Mouse (Mus musculus) embryonic facial prominence, embryonic 12.5 days (tissue): ENCODE data around the gene Galntl6. TPM values are rescaled to one million over a fixed set of nuclear protein-coding genes. Genes with fewer than 3 reads are reported as not detected.

Experiments used
- ATAC-seq: fragments of 200-750 bp; cut with Nextera tagmentation; 2 replicates; pipeline ENCODE4 v1.8.0; 2017; ENCODE audit not compliant: insufficient number of reproducible peaks, insufficient read depth, low FRiP score, low TSS enrichment
- H3K27ac ChIP-seq: fragments of 300-500 bp; sonication (generic); 2 replicates; pipeline ENCODE4 v1.5.1; 2016; ENCODE audit warnings: mild to moderate bottlenecking
- H3K27me3 ChIP-seq: fragments of 300-500 bp; sonication (generic); 2 replicates; pipeline ENCODE4 v1.6.1; 2016; ENCODE audit warnings: mild to moderate bottlenecking, moderate library complexity
- H3K36me3 ChIP-seq: fragments of 300-500 bp; sonication (generic); 2 replicates; pipeline ENCODE4 v1.6.1; 2016; ENCODE audit warnings: mild to moderate bottlenecking
- H3K4me1 ChIP-seq: fragments of 300-500 bp; sonication (generic); 2 replicates; pipeline ENCODE4 v1.6.1; 2016
- H3K4me2 ChIP-seq: fragments of 300-500 bp; sonication (generic); replicated peaks from 2 replicates; pipeline ENCODE4 v1.6.1; 2016; ENCODE audit warnings: mild to moderate bottlenecking, moderate library complexity
- H3K4me3 ChIP-seq: fragments of 300-500 bp; sonication (generic); 2 replicates; pipeline ENCODE4 v1.5.1; 2016; ENCODE audit warnings: mild to moderate bottlenecking
- H3K9ac ChIP-seq: fragments of 300-500 bp; sonication (generic); 2 replicates; pipeline ENCODE4 v1.6.1; 2016; ENCODE audit warnings: mild to moderate bottlenecking, moderate library complexity
- H3K9me3 ChIP-seq: fragments of 300-500 bp; sonication (generic); 2 replicates; pipeline ENCODE4 v1.6.1; 2016; ENCODE audit warnings: mild to moderate bottlenecking, moderate library complexity
- WGBS: fragments of 180-500 bp; shearing (Covaris S2); methylation state at CpG from one replicate; pipeline ENCODE4 v1.1.7; 2016; 5-methylcytosine and 5-hydroxymethylcytosine counted together
- polyA plus RNA-seq: library from polyadenylated mRNA; unstranded; fragments of >200 nt; fragmentation: Nextera tagmentation; extraction: Ambion mirVana; gene quantifications from 2 replicates; pipeline ENCODE4 v1.2.1, GENCODE M21; 2016

Galntl6 gene
- polyA plus RNA-seq, 1 experiment from 2014 or later: 2.0 TPM

DNA sequence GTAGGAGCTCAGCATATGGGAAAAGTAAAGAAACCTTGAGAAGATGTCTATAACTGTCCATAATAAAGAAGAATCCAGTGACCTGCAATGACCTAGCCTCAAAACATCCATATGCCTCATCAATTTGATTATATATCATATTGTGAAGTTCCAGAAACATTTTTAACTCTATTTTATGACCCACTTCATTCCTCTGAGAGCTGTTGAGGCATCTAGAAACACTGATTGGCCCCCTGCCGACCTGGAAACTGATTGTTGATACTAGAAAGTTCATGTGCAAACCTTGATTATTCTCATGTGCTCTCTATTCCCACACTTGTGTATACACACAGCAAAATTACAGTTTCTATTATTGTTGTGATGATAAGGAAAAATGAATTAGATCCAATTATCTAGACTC, 494.9 kb downstream of the Galntl6 start:
- no peak overlapping the region for H3K4me3 ChIP-seq
- H3K4me1 ChIP-seq: no peaks in the 10 kb centered on the region
- H3K4me2 ChIP-seq: no peak overlapping the region
- no peak overlapping the region for H3K27ac ChIP-seq
- H3K9ac ChIP-seq: no peak overlapping the region
- no peaks in the 10 kb centered on the region for H3K27me3 ChIP-seq
- ATAC-seq: no peak
- no peaks in the 10 kb centered on the region for H3K36me3 ChIP-seq
- H3K9me3 ChIP-seq: no peaks in the 10 kb centered on the region
- 71% methylated on average over 1 of the region's 1 CpGs for WGBS

GRCm38 (mm10) chr8:58396500-58396899, 515.9 kb downstream of the Galntl6 start:
- Histone ChIP-seq H3K9ac (no peak overlapping the region), H3K4me2 (no peak overlapping the region), H3K4me3 (no peak overlapping the region), H3K4me1 (no peaks in the 10 kb centered on the region), H3K27me3 (no peaks in the 10 kb centered on the region), H3K36me3 (no peaks in the 10 kb centered on the region), H3K9me3 (no peaks in the 10 kb centered on the region), H3K27ac (no peak overlapping the region)
- WGBS: 51% methylated on average over 3 of the region's 3 CpGs
- ATAC-seq: no peak

- Histone ChIP-seq H3K4me3 (no peak overlapping the region), H3K4me1 (no peaks in the 10 kb centered on the region), H3K9me3 (no peaks in the 10 kb centered on the region), H3K36me3 (no peaks in the 10 kb centered on the region), H3K27ac (no peak overlapping the region), H3K4me2 (no peak overlapping the region), H3K27me3 (no peaks in the 10 kb centered on the region), H3K9ac (no peak overlapping the region)
- ATAC-seq: no peak
- 61% methylated on average over 1 of the region's 1 CpGs for WGBS
Measured at GRCm38 (mm10) chr8:58395879-58396278, 516.6 kb downstream of the Galntl6 start.

DNA sequence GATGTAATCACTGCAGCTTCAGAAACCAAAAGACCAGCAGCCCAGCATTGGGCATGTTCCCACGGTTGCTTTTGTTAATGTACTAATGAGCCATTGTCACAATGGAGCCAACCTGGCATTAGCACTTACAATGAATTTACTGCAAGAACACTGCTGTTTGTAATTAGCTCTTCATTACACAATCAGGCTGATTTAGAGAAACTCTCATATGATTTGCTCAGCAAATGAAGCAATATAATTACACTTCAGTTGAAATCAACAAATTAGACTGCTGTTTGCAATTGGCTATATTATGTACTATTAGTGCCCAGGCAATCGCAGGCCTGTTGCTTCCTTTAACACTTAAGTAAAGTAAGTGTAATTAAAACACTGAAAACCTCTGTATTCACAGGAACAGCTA, 540.1 kb downstream of the Galntl6 start:
- H3K36me3 ChIP-seq: no peaks in the 10 kb centered on the region
- no peak overlapping the region for H3K27ac ChIP-seq
- ATAC-seq: no peak
- no peak overlapping the region for H3K4me2 ChIP-seq
- H3K27me3 ChIP-seq: no peaks in the 10 kb centered on the region
- H3K9ac ChIP-seq: no peak overlapping the region
- no peak overlapping the region for H3K4me3 ChIP-seq
- H3K4me1 ChIP-seq: no peaks in the 10 kb centered on the region
- WGBS: 56% methylated on average over 2 of the region's 2 CpGs
- no peaks in the 10 kb centered on the region for H3K9me3 ChIP-seq

- no peak overlapping the region for H3K9ac ChIP-seq
- 94% methylated on average over 10 of the region's 10 CpGs for WGBS
- H3K27me3 ChIP-seq: no peaks in the 10 kb centered on the region
- no peaks in the 10 kb centered on the region for H3K4me1 ChIP-seq
- H3K27ac ChIP-seq: no peak overlapping the region
- no peaks in the 10 kb centered on the region for H3K36me3 ChIP-seq
- H3K4me2 ChIP-seq: no peak overlapping the region
- H3K4me3 ChIP-seq: no peak overlapping the region
- ATAC-seq: no peak
- H3K9me3 ChIP-seq: no peaks in the 10 kb centered on the region
Measured at GRCm38 (mm10) chr8:58371979-58372378, 540.5 kb downstream of the Galntl6 start.

DNA sequence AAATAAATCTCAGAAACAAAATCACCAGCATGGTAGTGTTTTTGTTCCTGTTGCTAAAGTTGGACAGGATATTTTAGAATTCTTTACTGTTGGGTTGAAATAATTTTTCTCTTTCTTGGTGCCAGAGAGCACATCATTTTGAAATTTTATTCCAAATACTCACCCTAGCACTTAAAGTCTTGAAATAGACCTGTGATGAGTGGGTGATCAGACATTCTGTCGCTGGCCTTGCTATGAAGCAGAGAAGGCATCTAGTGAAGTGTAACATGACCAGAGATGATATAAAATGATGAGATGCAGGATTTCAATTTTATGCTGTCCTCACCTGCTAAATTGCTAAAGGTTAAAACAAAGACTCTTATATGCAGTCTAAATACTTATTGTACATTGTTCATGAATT, 581.3 kb downstream of the Galntl6 start:
- WGBS: 84% methylated on average over 1 of the region's 1 CpGs
- Histone ChIP-seq H3K36me3 (no peaks in the 10 kb centered on the region), H3K27me3 (no peaks in the 10 kb centered on the region), H3K9me3 (no peaks in the 10 kb centered on the region), H3K9ac (no peak overlapping the region), H3K4me1 (no peaks in the 10 kb centered on the region), H3K27ac (no peak overlapping the region), H3K4me3 (no peak overlapping the region), H3K4me2 (no peak overlapping the region)
- ATAC-seq: no peak

GRCm38 (mm10) chr8:58313482-58313881, 599.0 kb downstream of the Galntl6 start:
- H3K27ac ChIP-seq: no peak overlapping the region
- no peaks in the 10 kb centered on the region for H3K36me3 ChIP-seq
- no peak overlapping the region for H3K4me3 ChIP-seq
- H3K27me3 ChIP-seq: no peaks in the 10 kb centered on the region
- H3K4me2 ChIP-seq: no peak overlapping the region
- H3K9ac ChIP-seq: no peak overlapping the region
- no peak for ATAC-seq
- H3K4me1 ChIP-seq: no peaks in the 10 kb centered on the region
- H3K9me3 ChIP-seq: no peaks in the 10 kb centered on the region
- 85% methylated on average over 2 of the region's 2 CpGs for WGBS

DNA sequence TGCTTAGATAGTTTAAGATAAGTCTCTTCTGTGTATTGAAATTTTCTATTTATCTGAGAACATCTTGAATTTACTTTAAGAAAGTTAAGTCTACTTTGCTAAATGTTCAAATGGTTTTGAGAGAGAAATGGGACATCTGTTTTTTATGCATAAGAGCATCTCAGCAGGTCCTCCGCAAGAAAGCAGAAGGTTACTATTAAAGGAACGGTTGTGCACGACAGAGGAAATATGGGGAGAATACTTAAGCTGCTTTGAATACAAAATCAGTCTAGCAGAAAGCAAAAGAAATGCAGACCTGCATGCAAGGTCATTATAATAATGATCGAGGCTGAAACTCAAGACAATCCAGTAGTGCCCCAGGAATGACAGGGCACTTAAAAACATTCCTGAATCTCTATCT, 621.0 kb downstream of the Galntl6 start:
- H3K27me3 ChIP-seq: no peaks in the 10 kb centered on the region
- H3K9ac ChIP-seq: no peak overlapping the region
- no peak for ATAC-seq
- H3K36me3 ChIP-seq: no peaks in the 10 kb centered on the region
- H3K9me3 ChIP-seq: no peaks in the 10 kb centered on the region
- H3K27ac ChIP-seq: no peak overlapping the region
- H3K4me1 ChIP-seq: no peaks in the 10 kb centered on the region
- H3K4me3 ChIP-seq: no peak overlapping the region
- H3K4me2 ChIP-seq: no peak overlapping the region
- 46% methylated on average over 4 of the region's 4 CpGs for WGBS

- Histone ChIP-seq H3K27ac (no peak overlapping the region), H3K9ac (no peak overlapping the region), H3K9me3 (no peaks in the 10 kb centered on the region), H3K4me1 (no peaks in the 10 kb centered on the region), H3K4me2 (no peak overlapping the region), H3K27me3 (no peaks in the 10 kb centered on the region), H3K36me3 (no peaks in the 10 kb centered on the region), H3K4me3 (no peak overlapping the region)
- no peak for ATAC-seq
Measured at GRCm38 (mm10) chr8:58290080-58290479, 622.4 kb downstream of the Galntl6 start.

- no peak overlapping the region for H3K4me2 ChIP-seq
- H3K27ac ChIP-seq: no peak overlapping the region
- WGBS: 77% methylated on average over 2 of the region's 2 CpGs
- H3K36me3 ChIP-seq: no peaks in the 10 kb centered on the region
- H3K9ac ChIP-seq: no peak overlapping the region
- ATAC-seq: no peak
- no peak overlapping the region for H3K4me3 ChIP-seq
- H3K9me3 ChIP-seq: no peaks in the 10 kb centered on the region
- H3K4me1 ChIP-seq: no peaks in the 10 kb centered on the region
- H3K27me3 ChIP-seq: no peaks in the 10 kb centered on the region
Measured at GRCm38 (mm10) chr8:58265485-58265884, 647.0 kb downstream of the Galntl6 start.

- Histone ChIP-seq H3K27me3 (no peaks in the 10 kb centered on the region), H3K9ac (no peak overlapping the region), H3K36me3 (no peaks in the 10 kb centered on the region), H3K27ac (no peak overlapping the region), H3K4me2 (no peak overlapping the region), H3K4me1 (no peaks in the 10 kb centered on the region), H3K9me3 (no peaks in the 10 kb centered on the region), H3K4me3 (no peak overlapping the region)
- no peak for ATAC-seq
- 68% methylated on average over 2 of the region's 2 CpGs for WGBS
Measured at GRCm38 (mm10) chr8:58258577-58259315, 653.7 kb downstream of the Galntl6 start.

GRCm38 (mm10) chr8:58253620-58254019, 658.8 kb downstream of the Galntl6 start:
- no peak overlapping the region for H3K4me3 ChIP-seq
- no peaks in the 10 kb centered on the region for H3K9me3 ChIP-seq
- H3K4me1 ChIP-seq: no peaks in the 10 kb centered on the region
- H3K27ac ChIP-seq: no peak overlapping the region
- no peak overlapping the region for H3K9ac ChIP-seq
- 74% methylated on average over 1 of the region's 1 CpGs for WGBS
- no peak overlapping the region for H3K4me2 ChIP-seq
- H3K36me3 ChIP-seq: no peaks in the 10 kb centered on the region
- no peak for ATAC-seq
- no peaks in the 10 kb centered on the region for H3K27me3 ChIP-seq

DNA sequence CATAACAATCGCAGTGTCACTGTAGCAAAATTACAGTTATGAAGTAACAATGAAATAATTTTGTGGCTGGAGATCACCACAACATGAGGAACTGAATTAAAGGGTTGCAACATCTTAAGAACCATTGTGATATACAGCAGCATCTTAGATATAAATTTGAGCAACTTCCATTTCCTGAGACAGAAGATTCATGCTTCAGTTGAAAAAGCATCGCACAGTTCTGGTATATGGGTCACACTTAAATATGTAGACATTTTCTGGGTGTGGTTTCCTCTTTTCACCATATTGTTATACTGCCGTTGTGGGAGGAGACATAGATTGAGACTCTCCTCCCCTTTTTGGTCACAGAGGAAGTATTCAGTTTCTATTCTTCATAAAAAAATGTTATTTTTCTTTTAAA, 667.6 kb downstream of the Galntl6 start:
- Histone ChIP-seq H3K4me3 (no peak overlapping the region), H3K9ac (no peak overlapping the region), H3K4me1 (no peaks in the 10 kb centered on the region), H3K27me3 (no peaks in the 10 kb centered on the region), H3K27ac (no peak overlapping the region), H3K9me3 (no peaks in the 10 kb centered on the region), H3K36me3 (no peaks in the 10 kb centered on the region), H3K4me2 (no peak overlapping the region)
- WGBS: 80% methylated on average over 3 of the region's 3 CpGs
- no peak for ATAC-seq
